32 mouse cellular contexts compared by ENCODE assay signal in the genomic region with DNA sequence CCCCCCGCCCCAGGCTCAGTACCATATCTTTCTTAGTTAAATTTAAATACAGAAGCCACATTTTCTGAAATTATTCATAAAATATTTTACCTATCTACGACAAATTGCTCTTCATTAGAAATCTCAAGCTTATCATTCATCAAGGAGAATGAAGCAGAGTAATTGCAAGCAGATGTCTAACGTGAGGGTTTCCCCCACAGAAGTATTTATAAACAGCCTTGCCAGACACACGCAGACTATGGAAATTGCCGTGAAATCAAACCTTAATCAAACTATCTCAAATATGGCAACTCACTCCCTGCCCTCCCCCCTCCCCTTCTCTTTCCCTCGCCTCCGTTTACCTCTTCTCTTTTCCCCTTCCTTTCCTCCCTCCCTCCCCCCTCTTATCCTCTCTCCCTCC.
A peak's percentile ranks its signal among the peaks of the same experiment; 100 is the strongest.
DNase-seq lines count a peak whose midpoint lies in the region; ATAC-seq and TF ChIP-seq lines count a peak whose summit lies in the region.
"Had no signal": no experiment of that assay in that cellular context is flagged by ENCODE, and none has a peak within 500 bp of the region (broad histone marks: within the 10 kb centered on the region; RNA-seq: fewer than 3 reads in every experiment).

No protein-coding gene starts in this region.

- no peak overlapping the region for H3K9ac ChIP-seq in forebrain, embryonic 16.5 days (replicated peaks; ENCODE audit: low read depth, low read length)
- H3K9ac ChIP-seq in forebrain, embryonic 12.5 days: no peak overlapping the region
- H3K9ac ChIP-seq: embryonic facial prominence, embryonic 15.5 days; heart, embryonic 13.5 days; hindbrain, embryonic 15.5 days; limb, embryonic 12.5 days; liver, embryonic 15.5 days; lung, embryonic 14.5 days; neural tube, embryonic 12.5 days had no signal

- H3K9me3 ChIP-seq in forebrain, embryonic 16.5 days (ENCODE audit: control insufficient read depth, low read length): no peaks in the 10 kb centered on the region
- no peaks in the 10 kb centered on the region for H3K9me3 ChIP-seq in forebrain, embryonic 12.5 days
- no peaks in the 10 kb centered on the region for H3K9me3 ChIP-seq in embryonic facial prominence, embryonic 10.5 days
- H3K9me3 ChIP-seq: embryonic facial prominence, embryonic 15.5 days; heart, embryonic 13.5 days; hindbrain, embryonic 10.5 days; hindbrain, embryonic 15.5 days; limb, embryonic 12.5 days; liver, embryonic 15.5 days; midbrain, embryonic 10.5 days; neural tube, embryonic 12.5 days had no signal

- H3K4me2 ChIP-seq in forebrain, embryonic 16.5 days (ENCODE audit: low read length): no peak overlapping the region
- H3K4me2 ChIP-seq in forebrain, embryonic 12.5 days: no peak overlapping the region
- H3K4me2 ChIP-seq: embryonic facial prominence, embryonic 15.5 days; heart, embryonic 13.5 days; hindbrain, embryonic 15.5 days; limb, embryonic 12.5 days; liver, embryonic 15.5 days; lung, embryonic 14.5 days; neural tube, embryonic 12.5 days had no signal

- no peaks in the 10 kb centered on the region for H3K27me3 ChIP-seq in forebrain, embryonic 16.5 days (replicated peaks; ENCODE audit: control insufficient read depth, insufficient read depth, low read length)
- no peaks in the 10 kb centered on the region for H3K27me3 ChIP-seq in forebrain, embryonic 12.5 days
- no peaks in the 10 kb centered on the region for H3K27me3 ChIP-seq in embryonic facial prominence, embryonic 10.5 days (replicated peaks; ENCODE audit: low read depth, poor library complexity, severe bottlenecking)
- H3K27me3 ChIP-seq: CH12.LX; embryonic facial prominence, embryonic 15.5 days; heart, embryonic 13.5 days; hindbrain, embryonic 15.5 days; limb, embryonic 12.5 days; liver, embryonic 15.5 days; neural tube, embryonic 12.5 days had no signal

- 42% methylated on average over 7 of the region's 7 CpGs for WGBS in forebrain, embryonic 16.5 days
- 46% methylated on average over 7 of the region's 7 CpGs for WGBS in forebrain, embryonic 12.5 days
- WGBS in embryonic facial prominence, embryonic 10.5 days: 34% methylated on average over 7 of the region's 7 CpGs

- H3K36me3 ChIP-seq in forebrain, embryonic 16.5 days (ENCODE audit: control insufficient read depth, insufficient read depth): no peaks in the 10 kb centered on the region
- H3K36me3 ChIP-seq in forebrain, embryonic 12.5 days (replicated peaks): no peaks in the 10 kb centered on the region
- no peaks in the 10 kb centered on the region for H3K36me3 ChIP-seq in embryonic facial prominence, embryonic 10.5 days (replicated peaks)
- H3K36me3 ChIP-seq: embryonic facial prominence, embryonic 15.5 days; heart, embryonic 13.5 days; hindbrain, embryonic 10.5 days; hindbrain, embryonic 15.5 days; limb, embryonic 12.5 days; liver, embryonic 15.5 days; midbrain, embryonic 10.5 days; neural tube, embryonic 12.5 days had no signal

- no peak for TF ChIP-seq CTCF in embryonic fibroblast, embryonic 13.5 days (IDR thresholded peaks at IDR 0.05; ENCODE audit: borderline replicate concordance, insufficient read depth, low read length)

- no peak for TF ChIP-seq POLR2A in embryonic fibroblast, embryonic 13.5 days (IDR thresholded peaks at IDR 0.05; ENCODE audit: low read depth, low read length)

- H3K27ac ChIP-seq in forebrain, embryonic 16.5 days (ENCODE audit: low read length): no peak overlapping the region
- no peak overlapping the region for H3K27ac ChIP-seq in forebrain, embryonic 12.5 days
- H3K27ac ChIP-seq in embryonic facial prominence, embryonic 10.5 days (replicated peaks): peak overlapping the region; percentile 81
- H3K27ac ChIP-seq in embryonic fibroblast, embryonic 13.5 days (ENCODE audit: insufficient read depth, low read length): peak overlapping the region; percentile 47; the same call in 1 of the 2 replicates
- H3K27ac ChIP-seq: embryonic facial prominence, embryonic 15.5 days; heart, adult 2 months; heart, embryonic 13.5 days; hindbrain, embryonic 10.5 days; hindbrain, embryonic 15.5 days; left cerebral cortex, adult 2 months; limb, embryonic 12.5 days; liver, embryonic 15.5 days; midbrain, embryonic 10.5 days; neural tube, embryonic 12.5 days had no signal

- H3K4me3 ChIP-seq in forebrain, embryonic 16.5 days (replicated peaks; ENCODE audit: low read length): no peak overlapping the region
- no peak overlapping the region for H3K4me3 ChIP-seq in forebrain, embryonic 12.5 days (replicated peaks)
- H3K4me3 ChIP-seq in embryonic facial prominence, embryonic 10.5 days: peak overlapping the region; percentile 18; the same call in 1 of the 2 replicates
- H3K4me3 ChIP-seq in embryonic fibroblast, embryonic 13.5 days (ENCODE audit: insufficient read depth, low read length): no peak overlapping the region
- H3K4me3 ChIP-seq: embryonic facial prominence, embryonic 15.5 days; heart, adult 2 months; heart, embryonic 13.5 days; hindbrain, embryonic 10.5 days; hindbrain, embryonic 15.5 days; left cerebral cortex, adult 2 months; limb, embryonic 12.5 days; liver, embryonic 15.5 days; midbrain, embryonic 10.5 days; myocyte; neural tube, embryonic 12.5 days had no signal

- H3K4me1 ChIP-seq in forebrain, embryonic 16.5 days (replicated peaks; ENCODE audit: control insufficient read depth, insufficient read depth, low read length): no peaks in the 10 kb centered on the region
- H3K4me1 ChIP-seq in forebrain, embryonic 12.5 days: no peaks in the 10 kb centered on the region
- H3K4me1 ChIP-seq in embryonic facial prominence, embryonic 10.5 days: peaks cover 26% of the 10 kb centered on the region
- peaks cover 7% of the 10 kb centered on the region for H3K4me1 ChIP-seq in embryonic fibroblast, embryonic 13.5 days (ENCODE audit: control insufficient read depth, insufficient read depth, low read length)
- H3K4me1 ChIP-seq: heart, embryonic 13.5 days; hindbrain, embryonic 15.5 days; liver, embryonic 15.5 days; neural tube, embryonic 12.5 days had no signal

- 0 out of 2 replicates have a peak, but pooled peaks have one; percentile 33 for ATAC-seq in forebrain, embryonic 16.5 days
- no peak for ATAC-seq in forebrain, embryonic 12.5 days (ENCODE audit: low FRiP score)
- ATAC-seq: inflammation-experienced regulatory T-cells, adult 6 months had no signal

- DNase-seq in brain, adult 2 months (ENCODE audit: low read depth, low spot score): peak; percentile 5
- no peak for DNase-seq in embryonic facial prominence, embryonic 10.5 days (ENCODE audit: low spot score)
- no peak for DNase-seq in heart, postnatal 14 days
- no peak for DNase-seq in spleen, adult 18-20 months
- DNase-seq: adrenal gland, adult 8-10 months; B cell, adult 2 months; cerebellum, adult 8-10 months; cerebellum, postnatal 36 days; heart, adult 2 months; heart, postnatal 10 days; kidney, adult 11 months; lung, postnatal 14 days; right cerebral cortex, adult 18-20 months; right cerebral cortex, postnatal 4 days; thymus, adult 2 months; thymus, postnatal 36 days had no signal

- intact Hi-C loops in heart, postnatal 14 days (cut with DNase I): no loop called here

Comparison
In these comparisons a context has a peak if more than half of its experiments do, and no peak if none do; other contexts are left out.
1. H3K27ac ChIP-seq: peak in embryonic facial prominence, embryonic 10.5 days (single experiment) and embryonic fibroblast, embryonic 13.5 days (single experiment); none in forebrain, embryonic 16.5 days (single experiment) and forebrain, embryonic 12.5 days (single experiment).